Mouse (Mus musculus): Measurements from ENCODE around the gene Naa15.
"Not testable (repeated sequence)": the region's sequence is repeated elsewhere in the genome, so short reads cannot be mapped to it uniquely, and the experiment has no call there.

The Naa15 gene

DNA sequence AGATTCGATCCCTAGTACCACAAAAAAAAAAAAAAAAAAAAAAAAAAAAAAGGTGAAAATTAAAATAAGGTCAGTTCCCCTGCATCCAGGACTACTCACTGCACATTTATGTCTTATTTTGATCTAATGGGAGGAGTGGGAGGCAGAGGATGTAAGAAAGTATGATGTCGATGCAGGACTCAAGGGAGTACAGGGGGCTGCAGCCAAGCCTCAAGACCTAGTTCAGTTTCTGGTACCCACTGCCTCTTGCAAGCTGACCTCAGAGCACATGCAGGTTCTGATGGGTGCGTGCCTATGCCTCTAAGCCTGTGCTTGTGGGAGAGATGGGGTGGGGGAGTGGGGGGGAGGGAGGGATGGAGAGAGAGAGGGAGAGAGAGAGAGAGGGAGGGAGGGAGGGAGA, 20.1 kb upstream of the Naa15 start:
- no peak for DNase-seq (ENCODE audit: low spot score)

DNA sequence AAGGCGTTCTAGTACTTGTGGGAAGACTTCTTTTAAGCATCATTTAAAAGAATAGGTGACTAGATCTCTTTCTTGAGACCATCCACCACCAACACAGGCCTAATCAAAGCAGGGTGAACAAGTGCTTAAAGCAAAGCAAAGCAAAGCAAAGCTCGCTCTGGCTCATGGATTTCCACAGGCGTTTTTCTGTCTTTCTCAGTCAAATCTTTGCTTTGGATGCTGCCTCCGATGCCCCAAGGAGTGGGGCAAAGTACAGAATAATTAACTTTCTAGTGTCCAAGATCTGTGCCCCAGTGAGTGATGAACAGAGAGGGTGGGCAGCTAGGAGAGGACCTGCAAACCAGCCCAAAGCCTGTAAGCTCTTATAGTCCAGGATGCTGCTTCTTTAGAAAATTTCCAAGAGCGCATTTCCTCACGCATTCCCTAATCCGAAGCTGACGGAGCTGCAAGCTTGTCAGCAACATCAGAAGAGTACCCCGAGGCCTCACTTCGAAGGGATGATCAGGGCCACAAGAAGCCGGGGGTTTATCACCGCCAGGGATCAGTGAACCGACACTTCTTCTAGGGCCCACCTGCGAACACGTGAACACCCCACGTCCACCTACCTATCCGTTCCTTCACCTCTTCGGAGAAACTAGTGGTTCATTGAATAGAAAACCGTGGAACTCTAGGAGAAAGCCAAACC, 19.3 kb upstream of the Naa15 start:
- no peak for DNase-seq (ENCODE audit: low spot score)

DNA sequence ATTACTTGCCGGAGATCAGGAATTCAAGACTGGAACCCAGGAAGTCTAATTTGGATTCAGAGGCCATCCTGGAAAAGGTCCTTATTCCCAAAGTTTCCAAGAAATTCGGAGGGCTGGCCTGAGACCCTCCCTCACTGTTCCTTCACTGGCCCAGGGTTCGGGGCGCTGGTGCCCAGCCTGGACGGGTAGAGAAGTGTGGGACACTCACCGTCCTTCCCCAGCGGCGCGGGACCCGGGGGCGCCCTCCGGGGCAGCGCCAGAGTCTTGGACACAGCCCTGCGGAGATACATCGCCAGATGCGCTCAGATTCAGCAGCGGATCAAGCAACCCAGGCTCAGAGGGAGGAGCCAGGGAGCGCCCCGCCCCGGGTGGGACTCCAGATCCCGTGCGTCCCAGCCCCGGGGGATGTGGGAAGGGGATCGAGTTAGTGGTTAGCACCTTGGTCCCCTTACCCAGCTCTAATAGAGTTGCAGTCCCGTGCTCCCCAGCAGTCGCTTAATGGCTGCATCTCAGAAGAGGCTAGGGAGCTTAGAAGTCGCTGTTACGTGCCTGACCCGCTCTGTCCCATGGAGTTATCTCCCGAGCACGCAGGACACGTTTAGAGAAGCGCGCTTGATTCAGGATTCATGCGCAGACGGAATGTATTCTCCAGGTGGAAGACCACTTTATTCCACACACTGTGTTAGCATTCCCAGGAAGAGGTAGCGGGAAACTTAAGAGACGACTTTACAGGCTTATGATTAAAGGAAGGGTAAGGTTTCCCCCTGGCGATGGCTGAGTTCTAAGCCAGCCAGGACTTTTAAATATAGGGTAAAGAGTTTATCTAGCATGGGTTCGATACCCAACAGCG, 18.5 kb upstream of the Naa15 start, which contains the start of gene Mgarp:
Gene Mgarp, minus strand, starts transcription at position 520 of the 850 bp plus-strand sequence.
- DNase-seq (ENCODE audit: low spot score): peak; percentile 58

DNA sequence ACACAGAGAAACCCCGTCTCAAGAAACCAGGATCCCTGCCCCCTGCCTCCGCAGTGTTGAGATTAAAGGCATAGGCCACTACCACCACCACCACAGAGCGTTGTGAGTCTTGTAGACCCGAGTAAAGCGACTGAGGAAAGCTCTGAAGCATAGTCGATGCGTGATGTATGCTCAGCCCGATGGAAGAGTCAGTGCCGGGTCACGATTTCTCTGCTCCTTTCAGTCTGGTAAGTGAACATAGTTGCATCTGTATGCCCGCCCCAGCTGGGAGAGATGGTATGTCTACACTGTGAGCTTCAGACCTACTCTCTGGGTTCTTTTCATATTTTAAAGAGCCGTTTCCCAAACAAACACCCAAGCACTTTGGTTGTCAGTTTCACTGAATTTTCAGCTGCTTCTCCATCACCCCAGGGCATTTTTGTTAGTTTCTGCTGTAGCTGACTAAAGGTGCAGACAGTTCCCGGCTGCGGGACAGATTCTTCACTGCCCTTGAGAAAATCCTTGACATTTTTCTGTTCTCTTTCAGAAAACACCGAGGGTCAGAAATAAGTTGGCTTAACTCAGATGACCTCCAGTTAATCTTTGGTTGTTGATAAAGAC, 17.1 kb upstream of the Naa15 start:
- no peak for DNase-seq (ENCODE audit: low spot score)

DNA sequence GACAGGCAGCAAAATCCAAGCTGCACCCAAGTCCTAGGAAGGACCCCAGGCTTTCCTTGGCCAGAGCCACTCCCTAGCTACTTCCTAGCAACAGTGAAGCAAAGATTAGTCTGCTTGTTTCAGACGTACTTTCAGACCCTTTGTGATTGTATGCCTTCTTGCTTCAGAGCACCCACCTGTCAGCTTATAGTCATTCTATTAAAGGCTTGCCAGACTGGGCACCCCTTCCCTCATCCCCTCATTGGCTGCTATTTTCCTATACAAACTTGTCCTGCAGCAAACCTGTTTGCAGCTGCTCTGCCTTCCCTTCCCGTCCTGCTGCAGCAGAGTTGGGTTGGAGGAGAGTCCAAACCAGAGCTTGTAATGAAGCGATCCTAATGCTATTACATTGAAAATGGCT, 16.3 kb upstream of the Naa15 start:
- no peak for DNase-seq (ENCODE audit: low spot score)

DNA sequence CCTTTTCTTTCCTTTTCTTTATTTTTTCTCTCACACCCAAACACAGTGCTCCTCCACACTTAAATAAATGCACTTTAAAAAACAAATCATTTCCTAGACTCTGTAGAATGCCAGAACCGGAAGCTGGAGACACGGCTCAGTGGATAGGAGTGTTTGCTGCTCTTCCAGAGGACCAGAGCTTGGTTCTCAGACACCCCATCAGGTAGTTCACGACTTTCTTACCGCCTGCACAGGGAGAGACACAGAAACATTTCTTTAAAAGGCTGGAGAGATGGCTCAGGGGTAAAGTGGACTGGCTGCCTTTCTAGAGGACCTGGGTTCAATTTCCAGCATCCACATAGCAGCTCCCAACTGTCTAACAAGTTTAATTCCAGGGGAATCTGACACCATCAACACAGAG, 15.4 kb upstream of the Naa15 start:
- no peak for DNase-seq (ENCODE audit: low spot score)

DNA sequence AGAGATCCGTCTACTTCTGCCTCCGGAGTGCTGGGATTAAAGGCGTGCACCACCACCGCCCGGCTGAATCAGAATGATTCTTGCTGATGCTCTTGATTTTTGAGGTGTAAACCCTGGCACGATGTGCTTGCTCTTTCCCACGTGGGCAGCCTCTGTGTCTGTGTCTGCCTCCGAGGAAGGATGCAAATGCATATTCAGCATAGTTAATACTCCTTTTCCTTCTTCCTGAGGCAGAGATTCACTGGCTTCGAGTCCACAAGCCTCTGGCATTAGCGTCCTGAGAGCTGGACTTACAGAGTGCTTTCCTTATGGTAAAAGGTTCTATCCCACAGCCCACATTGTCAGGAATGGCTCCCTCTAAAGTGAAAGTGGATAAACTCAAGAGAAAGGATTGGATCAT, 14.3 kb upstream of the Naa15 start:
- no peak for DNase-seq (ENCODE audit: low spot score)

DNA sequence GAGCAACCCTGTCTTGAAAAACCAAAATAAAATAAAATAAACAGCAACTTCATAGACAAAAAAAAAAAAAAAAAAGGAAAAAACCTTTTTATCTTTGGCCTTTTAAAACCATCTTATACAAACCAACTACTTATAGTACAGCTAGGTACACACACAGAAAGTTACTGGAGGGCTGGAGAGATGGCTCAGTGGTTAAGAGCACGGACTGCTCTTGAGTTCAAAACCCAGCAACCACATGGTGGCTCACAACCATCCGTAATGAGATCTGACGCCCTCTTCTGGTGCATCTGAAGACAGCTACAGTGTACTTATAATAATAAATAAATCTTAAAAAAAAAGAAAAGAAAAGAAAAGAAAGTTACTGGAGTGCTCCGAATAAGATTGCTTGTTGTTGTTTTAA, 12.9 kb upstream of the Naa15 start:
- not testable (repeated sequence) for DNase-seq (ENCODE audit: low spot score)

DNA sequence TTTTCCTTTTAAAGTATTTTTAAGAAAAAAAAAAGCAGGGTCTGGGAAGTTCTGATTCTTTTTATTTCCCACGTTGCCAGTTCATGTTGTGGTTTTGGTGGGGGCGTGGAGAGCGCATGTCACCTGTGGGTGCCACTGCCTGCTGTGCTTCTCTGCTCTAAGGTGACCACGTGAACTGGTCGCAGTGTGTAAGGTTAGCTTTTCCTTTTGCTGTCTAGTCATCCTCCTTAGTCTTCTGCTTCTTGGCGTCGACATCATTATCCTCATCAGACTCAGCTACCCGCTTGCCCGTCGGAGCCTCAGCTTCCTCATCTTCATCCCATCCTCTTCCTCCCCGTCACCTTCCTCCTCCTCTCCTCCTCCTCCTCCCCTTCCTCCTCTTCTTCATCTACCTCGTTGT, 12.3 kb upstream of the Naa15 start:
- DNase-seq (ENCODE audit: low spot score): no peak

DNA sequence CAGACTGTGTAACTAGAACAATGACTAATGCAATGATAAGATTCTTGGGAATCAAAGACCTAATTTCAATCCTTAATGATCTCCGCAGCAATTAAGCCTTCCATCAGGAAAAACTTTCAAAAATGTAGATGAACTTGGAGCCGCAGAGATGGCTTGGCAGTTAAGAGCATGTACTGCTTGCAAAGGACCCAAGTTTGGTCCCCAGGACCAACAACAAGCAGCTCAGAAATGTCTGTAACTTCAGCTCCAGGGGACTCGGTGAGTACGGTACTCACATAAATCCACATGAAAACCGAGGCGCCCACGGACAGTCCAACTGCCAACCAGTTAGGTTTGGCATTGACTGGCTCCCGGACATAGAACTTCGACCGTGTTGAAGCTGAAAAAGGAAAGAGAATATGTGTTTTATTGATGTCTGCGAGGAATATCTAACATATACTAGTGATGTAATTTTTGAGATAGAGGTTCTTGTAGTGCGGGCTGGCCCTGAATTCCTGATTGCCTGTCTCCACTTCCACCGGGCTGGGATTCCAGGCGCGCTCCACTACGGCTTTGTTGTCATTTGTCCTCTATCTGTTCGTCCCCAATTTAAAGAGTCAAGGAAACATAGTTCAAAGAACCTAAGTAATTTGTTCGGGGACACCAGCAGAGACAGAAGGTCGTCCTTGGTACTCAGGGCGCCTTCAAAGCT, 6.9 kb upstream of the Naa15 start:
- no peak for DNase-seq (ENCODE audit: low spot score)

DNA sequence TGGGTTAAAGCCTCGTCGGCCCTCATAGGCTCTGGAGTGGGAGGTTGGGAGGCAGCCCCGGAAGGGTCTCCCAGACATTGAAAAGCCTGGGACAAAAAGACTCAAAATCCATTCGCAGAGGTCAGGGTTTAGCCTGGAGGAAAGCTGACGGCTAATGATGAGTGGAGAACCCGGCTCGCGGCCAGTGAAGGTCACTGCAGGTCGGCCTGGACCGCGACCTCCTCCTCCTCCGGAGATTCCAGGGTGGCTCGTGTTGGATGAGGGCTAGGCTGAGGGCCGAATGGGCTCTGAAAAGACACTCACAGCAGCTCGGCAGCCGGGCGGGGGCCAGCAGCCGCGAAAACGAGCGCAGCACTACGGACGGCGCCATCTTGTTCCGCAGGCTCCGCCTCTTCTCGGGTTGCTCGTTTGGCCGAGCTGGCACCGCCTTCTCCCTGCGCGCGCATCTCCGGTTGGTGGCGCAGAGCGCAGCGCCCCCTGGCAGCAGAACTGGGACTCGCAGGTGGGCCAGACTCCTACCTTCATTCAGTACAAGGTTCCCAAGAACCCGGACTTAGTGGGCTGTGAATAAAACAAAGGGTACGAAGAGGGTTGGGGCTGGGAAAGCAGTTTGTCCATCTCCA, 6.3 kb upstream of the Naa15 start, which contains the start of gene Ndufc1:
Gene Ndufc1, minus strand, starts transcription at position 428 of the 623 bp plus-strand sequence.
- peak; percentile 96 for DNase-seq (ENCODE audit: low spot score)

DNA sequence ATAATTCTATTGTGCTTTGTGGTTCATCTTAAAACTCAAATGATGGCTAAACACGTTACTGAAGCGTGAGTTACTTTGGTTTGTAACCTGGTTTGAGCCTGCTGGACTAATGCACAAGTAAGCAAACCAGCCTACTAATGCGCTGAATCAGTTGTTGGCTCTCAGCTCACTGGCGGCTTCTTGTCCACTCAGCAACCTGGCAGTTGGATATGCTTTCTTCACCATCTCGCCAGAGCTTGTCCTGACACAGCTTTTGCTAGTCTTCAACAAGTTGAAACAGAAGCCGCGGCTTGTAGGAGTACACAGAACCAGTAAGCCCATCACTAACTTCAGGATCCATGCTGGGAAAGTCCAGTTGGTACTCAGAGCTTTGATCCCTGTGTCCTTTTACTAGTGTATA, 2.5 kb upstream of the Naa15 start:
- DNase-seq (ENCODE audit: low spot score): no peak

DNA sequence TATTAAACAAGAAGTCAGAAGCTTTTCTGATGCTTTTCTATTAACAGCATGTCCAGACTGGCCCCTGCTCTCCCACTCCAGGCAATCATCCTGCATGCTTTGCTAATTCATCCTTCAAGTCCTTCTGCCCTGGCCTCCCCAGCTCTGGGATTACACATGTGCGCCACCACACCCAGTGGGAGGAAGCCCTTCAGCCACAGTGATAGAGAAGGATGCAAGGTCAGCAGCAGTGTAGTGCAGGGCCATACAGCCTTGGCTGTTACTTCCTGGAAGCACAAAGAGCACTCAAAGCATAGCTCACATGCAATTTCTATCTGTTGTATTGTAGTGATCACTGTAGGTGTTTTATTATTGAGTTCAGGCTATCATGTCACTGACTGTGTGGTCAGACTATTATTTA, 1.7 kb upstream of the Naa15 start:
- no peak for DNase-seq (ENCODE audit: low spot score)

DNA sequence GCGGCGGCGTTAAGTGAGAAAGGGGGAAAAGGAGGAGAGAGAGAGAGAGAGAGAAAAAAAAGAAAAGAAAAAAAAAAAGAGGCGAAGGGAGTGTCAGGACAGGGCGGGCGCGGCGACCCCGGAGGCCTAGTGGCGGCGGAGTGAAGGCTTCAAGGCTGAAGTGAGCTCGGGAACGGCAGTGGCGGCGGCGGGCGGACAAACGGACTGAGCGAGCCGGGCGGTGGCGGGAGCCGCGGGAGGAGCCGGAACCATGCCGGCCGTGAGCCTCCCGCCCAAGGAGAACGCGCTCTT, 1.1 kb downstream of the Naa15 start:
- DNase-seq (ENCODE audit: low spot score): no peak

DNA sequence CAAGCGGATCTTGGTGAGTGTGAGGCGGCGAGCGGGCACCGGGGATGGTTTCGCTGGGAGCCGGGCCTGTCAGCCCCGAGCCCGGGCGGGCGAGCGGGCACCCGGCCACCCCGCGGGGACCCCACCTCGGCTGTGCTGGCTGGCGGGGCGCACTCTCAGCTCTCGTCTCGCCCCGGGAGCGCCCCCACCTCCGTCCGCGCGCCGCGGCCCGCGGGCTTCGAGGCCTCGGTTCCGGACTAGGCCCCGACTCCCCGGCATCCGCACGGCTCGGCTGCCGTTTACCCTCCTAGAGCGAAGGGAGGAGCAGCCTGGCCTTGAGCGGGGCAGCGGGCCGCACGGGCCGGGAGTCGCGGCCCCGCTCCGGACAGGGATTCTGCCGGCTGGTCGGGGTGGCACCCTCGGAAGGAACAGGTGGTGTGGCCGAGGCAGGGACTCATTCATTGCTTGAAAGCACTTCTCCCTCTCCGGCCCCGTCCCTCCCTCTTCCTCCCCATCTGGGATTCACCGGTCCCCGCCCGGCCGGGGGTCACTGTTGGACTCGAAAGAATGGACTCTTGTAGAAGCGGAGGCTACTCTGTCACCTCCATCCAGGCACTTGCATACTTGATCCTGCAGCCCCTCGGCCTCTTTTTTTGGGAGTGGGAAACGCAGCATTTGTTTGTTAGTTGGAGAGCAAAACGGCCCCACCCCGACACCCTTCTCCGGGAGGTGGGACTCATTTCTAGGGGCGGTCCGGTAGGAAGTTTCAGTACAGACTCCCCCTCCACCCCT, 1.6 kb downstream of the Naa15 start:
- peak; percentile 51 for DNase-seq (ENCODE audit: low spot score)

DNA sequence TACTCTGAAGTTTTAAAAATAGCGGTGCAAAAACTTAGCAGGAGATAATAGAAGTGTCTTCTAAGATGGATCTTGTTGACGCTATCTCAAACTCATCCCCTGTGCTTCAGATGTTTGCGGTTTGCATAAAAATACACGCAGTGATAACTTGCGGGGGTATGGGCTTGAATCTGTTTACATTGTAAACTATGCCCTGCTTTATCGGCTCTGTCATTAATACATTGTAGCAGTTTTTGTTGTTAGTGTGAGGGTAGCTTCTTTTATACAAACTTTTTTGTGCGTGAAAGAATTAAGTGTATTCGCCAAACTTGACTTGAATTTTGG, 2.1 kb downstream of the Naa15 start:
- DNase-seq (ENCODE audit: low spot score): no peak

DNA sequence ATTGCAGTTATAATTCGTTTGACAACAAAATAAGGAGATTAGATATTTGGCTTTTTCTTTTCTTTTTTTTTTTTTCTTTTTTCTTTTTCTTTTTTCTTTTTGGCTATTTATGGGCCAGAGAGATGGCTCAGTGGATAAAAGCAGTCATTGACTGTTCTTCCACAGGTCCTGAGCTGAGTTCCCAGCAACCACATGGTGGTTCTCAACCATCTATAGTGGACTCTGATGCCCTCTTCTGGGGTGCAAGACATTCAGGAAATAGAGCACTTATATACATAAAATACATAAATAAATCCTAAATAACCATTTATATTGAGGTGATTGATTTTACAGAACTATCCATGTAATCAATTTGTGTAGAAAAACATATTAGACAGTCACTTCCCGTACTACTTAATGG, 2.5 kb downstream of the Naa15 start:
- no peak for DNase-seq (ENCODE audit: low spot score)

DNA sequence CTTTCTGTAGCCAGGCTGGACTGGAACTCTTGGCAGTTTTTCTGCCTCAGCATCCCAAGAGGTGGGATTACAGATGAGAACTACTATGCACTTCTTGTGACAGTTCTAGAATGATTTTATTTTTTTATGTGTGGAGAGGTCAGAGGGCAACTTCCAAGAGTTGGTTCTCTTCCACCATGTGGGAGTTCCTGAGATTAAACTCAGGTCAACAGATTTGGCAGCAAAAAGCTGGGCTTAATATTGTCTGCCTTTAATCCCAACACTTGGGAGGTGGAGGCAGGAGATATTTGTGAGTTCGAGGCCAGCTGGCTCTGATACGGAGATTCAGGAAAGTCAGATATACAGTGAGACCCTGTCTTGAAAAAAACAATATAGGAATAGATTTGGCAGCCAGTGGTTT, 3.0 kb downstream of the Naa15 start:
- DNase-seq (ENCODE audit: low spot score): no peak

DNA sequence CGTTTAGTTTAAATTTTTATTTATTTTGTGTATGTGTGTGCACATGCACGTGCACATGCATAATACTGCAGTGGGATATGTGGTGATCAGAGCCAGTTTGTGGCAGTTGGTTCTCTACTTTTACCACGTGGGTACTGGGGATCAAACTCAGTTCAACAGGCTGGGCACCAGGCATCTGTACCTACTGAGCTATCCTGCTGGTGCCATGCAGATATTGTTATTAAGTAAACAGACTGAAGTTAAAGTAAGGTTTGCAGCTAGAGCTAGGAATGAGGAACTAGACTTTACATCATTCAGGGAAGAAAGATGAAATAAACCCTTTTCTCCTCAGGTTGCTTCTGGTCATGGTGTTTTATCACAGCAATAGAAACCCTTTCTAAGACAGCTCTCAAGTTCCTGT, 7.0 kb downstream of the Naa15 start:
- no peak for DNase-seq (ENCODE audit: low spot score)

DNA sequence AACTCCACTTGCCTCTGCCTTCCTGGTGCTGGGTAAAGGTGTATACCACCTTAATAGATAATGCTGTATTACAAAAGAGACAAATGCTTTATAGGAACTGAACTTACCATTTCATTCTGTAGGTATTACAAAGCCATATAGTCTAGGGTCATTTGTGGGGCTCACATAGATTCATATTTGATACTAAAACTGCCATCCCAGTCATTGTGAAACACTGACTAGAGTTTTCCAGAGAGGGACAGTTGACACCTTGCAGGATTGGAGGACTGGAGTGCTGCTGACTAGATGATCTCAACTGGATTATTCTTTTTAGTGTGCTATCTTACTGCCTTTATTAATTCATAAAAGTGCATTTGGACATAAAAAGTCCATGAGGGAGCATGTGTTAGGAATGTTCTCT, 10.4 kb downstream of the Naa15 start:
- DNase-seq (ENCODE audit: low spot score): no peak

DNA sequence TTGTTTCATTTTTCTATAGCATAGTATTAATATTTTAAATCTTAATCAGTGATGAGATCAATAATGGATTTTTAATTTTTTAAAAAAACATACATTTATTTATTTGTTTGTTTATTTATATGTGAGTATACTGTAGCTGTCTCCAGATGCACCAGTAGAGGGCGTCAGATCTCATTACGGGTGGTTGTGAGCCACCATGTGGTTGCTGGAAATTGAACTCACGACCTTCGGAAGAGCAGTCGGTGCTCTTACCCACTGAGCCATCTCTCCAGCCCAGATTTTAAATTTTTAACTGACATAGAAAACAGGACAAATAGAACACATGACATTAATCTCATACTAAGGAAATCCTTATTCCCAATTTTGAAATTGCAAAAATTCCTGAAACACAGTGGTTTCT, 19.4 kb downstream of the Naa15 start:
- not testable (repeated sequence) for DNase-seq (ENCODE audit: low spot score)
